Mouse (Mus musculus): ENCODE data around the gene Mapk7. TPM values are rescaled to one million over a fixed set of nuclear protein-coding genes. Genes with fewer than 3 reads are reported as not detected.

Mapk7 gene
- polyA plus RNA-seq, 1 experiment = 16.6 TPM

DNA sequence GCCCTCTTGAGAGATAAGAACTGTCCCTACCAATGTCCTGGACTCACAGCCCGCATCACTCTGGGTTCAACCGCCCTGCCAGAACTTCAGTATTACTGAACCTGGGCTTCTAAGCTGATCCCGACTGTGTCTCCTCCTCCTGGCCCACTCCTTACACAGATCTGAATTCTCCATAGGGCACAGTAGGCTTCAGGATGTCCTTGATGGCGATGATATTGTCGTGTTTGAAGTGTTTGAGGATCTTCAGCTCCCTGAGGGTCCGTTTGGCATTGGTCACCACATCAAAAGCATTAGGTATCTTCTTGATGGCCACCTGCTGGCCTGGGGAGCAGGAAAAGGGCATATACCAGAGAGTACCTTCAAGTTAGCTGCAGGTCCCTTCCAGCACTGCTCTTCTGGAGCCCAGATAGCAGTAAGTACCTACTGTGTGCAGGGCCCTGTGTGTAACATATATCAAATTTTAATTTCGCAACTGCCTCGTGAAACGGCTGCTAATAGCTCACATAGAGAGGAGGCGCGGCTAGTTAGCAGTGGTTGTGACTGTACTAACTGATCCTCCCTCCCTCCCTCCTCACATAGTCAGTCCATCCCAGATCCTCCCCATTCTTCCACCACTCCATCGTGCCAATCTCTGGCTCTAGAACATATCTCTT, 1.3 kb downstream of the Mapk7 start:
- 61% methylated on average over 12 of the region's 12 CpGs for WGBS
- H3K36me3 ChIP-seq (ENCODE audit: control insufficient read depth, insufficient read depth, low read length) = peaks cover 28% of the 10 kb centered on the region
- H3K4me1 ChIP-seq (ENCODE audit: control insufficient read depth, insufficient read depth, insufficient read length, low read length) = peaks cover 6% of the 10 kb centered on the region
- H3K27ac ChIP-seq (ENCODE audit: insufficient read depth, low read depth, low read length) = no peak overlapping the region
- H3K27me3 ChIP-seq (ENCODE audit: control insufficient read depth, insufficient read depth, low read length) = no peaks in the 10 kb centered on the region
- no peak for TF ChIP-seq CTCF (IDR thresholded peaks at IDR 0.05; ENCODE audit: extremely low read depth, insufficient read length, insufficient replicate concordance, low read depth, low read length)
- TF ChIP-seq POLR2A (IDR thresholded peaks at IDR 0.05; ENCODE audit: low read depth, low read length) = no peak
- H3K4me3 ChIP-seq (ENCODE audit: low read depth, low read length) = no peak overlapping the region

DNA sequence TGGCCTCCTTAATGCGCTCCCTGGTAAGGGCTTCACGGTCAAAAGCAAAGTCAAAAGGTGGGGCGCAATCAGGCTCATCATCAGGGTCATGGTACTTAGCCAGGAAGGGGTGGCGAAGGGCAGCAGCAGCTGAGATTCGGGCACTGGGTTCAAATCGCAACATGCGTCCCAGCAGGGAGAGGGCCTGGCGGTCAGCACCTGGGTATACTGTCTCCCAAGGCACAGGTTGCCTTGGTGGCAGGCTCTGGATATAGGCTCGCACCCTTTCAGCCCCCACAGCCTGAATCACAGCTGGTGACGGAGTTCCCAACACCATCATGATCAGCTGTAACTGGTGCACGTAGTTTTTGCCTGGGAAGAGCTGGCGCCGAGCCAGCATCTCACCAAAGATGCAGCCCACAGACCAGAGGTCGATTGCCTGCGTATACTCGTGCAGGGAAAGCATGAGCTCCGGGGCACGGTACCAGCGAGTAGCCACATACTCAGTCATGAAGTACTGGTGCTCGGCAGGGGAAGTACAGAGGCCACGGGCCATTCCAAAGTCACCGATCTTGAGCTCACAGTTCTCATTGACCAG, 3.2 kb downstream of the Mapk7 start:
- TF ChIP-seq CTCF (IDR thresholded peaks at IDR 0.05; ENCODE audit: extremely low read depth, insufficient read length, insufficient replicate concordance, low read depth, low read length) (no peak), POLR2A (IDR thresholded peaks at IDR 0.05; ENCODE audit: low read depth, low read length) (no peak)
- H3K27me3 ChIP-seq (ENCODE audit: control insufficient read depth, insufficient read depth, low read length) = no peaks in the 10 kb centered on the region
- no peak overlapping the region for H3K27ac ChIP-seq (ENCODE audit: insufficient read depth, low read depth, low read length)
- H3K4me1 ChIP-seq (ENCODE audit: control insufficient read depth, insufficient read depth, insufficient read length, low read length) = peaks cover 6% of the 10 kb centered on the region
- H3K36me3 ChIP-seq (ENCODE audit: control insufficient read depth, insufficient read depth, low read length) = peaks cover 28% of the 10 kb centered on the region
- 86% methylated on average over 22 of the region's 22 CpGs for WGBS
- H3K4me3 ChIP-seq (ENCODE audit: low read depth, low read length) = no peak overlapping the region

DNA sequence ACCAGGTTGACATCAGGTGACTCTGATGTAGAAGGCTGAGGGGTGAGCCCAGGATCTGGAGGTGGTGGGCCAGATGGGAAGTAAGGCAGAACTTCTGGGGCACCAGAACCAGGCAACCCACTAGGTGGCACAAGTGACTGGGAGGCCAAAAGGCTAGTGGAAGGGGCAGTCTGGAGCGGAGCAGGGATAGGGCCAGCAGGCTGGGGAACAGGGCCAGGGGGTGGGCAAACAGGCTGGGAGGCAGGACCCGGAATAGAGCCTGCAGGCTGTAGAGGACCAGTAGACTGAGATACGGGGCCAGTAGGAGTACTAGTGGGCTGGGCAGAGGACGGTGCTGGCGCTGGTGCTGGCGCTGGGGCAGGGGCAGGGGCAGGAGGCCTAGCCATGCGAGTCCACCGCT, 4.3 kb downstream of the Mapk7 start:
- Histone ChIP-seq H3K36me3 (ENCODE audit: control insufficient read depth, insufficient read depth, low read length) (peaks cover 28% of the 10 kb centered on the region), H3K4me3 (ENCODE audit: low read depth, low read length) (no peak overlapping the region), H3K4me1 (ENCODE audit: control insufficient read depth, insufficient read depth, insufficient read length, low read length) (peaks cover 6% of the 10 kb centered on the region), H3K27me3 (ENCODE audit: control insufficient read depth, insufficient read depth, low read length) (no peaks in the 10 kb centered on the region), H3K27ac (ENCODE audit: insufficient read depth, low read depth, low read length) (no peak overlapping the region)
- WGBS = 94% methylated on average over 8 of the region's 8 CpGs
- TF ChIP-seq CTCF (IDR thresholded peaks at IDR 0.05; ENCODE audit: extremely low read depth, insufficient read length, insufficient replicate concordance, low read depth, low read length) = no peak
- no peak for TF ChIP-seq POLR2A (IDR thresholded peaks at IDR 0.05; ENCODE audit: low read depth, low read length)

DNA sequence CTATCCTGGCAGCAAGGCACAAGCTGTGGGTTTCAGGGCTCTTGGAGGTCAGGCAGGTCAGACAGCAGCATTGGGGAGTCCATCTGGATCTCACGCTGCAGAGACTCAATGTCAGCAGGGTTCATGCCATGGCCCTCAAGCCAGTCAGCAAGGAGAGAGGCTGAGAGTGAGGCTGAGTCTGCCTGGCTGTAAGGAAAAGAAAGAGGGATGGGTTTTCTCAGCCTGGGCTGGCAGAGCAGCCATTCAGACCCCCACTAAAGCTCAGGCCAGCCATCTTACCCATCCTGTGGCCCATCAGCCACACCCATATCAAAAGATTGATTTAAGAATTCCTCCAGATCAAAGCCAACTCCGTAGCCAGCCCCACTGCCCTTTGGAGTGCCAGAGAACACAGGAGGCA, 5.1 kb downstream of the Mapk7 start:
- Histone ChIP-seq H3K4me3 (ENCODE audit: low read depth, low read length) (no peak overlapping the region), H3K27me3 (ENCODE audit: control insufficient read depth, insufficient read depth, low read length) (no peaks in the 10 kb centered on the region), H3K4me1 (ENCODE audit: control insufficient read depth, insufficient read depth, insufficient read length, low read length) (peaks cover 6% of the 10 kb centered on the region), H3K36me3 (ENCODE audit: control insufficient read depth, insufficient read depth, low read length) (peaks cover 28% of the 10 kb centered on the region), H3K27ac (ENCODE audit: insufficient read depth, low read depth, low read length) (no peak overlapping the region)
- TF ChIP-seq POLR2A (IDR thresholded peaks at IDR 0.05; ENCODE audit: low read depth, low read length) (no peak), CTCF (IDR thresholded peaks at IDR 0.05; ENCODE audit: extremely low read depth, insufficient read length, insufficient replicate concordance, low read depth, low read length) (no peak)
- WGBS = 86% methylated on average over 2 of the region's 2 CpGs

DNA sequence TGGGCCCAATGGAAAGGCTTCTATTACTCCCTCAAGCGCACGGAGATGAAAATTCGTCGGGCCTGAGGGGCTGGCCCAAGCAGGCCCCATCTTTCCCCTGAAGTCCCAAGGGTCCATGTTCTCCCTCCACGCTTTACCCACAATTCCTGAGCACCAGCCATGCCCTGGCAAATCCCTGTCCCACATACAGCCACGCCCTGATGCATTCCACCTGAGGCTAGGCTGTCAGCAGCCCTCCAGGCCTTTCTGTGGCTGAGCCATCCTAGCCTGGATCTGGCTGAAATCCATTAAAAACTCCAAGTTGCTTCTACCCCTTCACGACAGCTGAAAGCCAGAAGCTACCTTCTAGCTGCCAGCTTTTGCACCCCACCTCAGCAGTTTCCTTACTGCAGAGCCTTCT, 6.3 kb downstream of the Mapk7 start:
- Histone ChIP-seq H3K27ac (ENCODE audit: insufficient read depth, low read depth, low read length) (no peak overlapping the region), H3K36me3 (ENCODE audit: control insufficient read depth, insufficient read depth, low read length) (peaks cover 28% of the 10 kb centered on the region), H3K4me3 (ENCODE audit: low read depth, low read length) (no peak overlapping the region), H3K4me1 (ENCODE audit: control insufficient read depth, insufficient read depth, insufficient read length, low read length) (peaks cover under 1% of the 10 kb centered on the region), H3K27me3 (ENCODE audit: control insufficient read depth, insufficient read depth, low read length) (no peaks in the 10 kb centered on the region)
- TF ChIP-seq POLR2A (IDR thresholded peaks at IDR 0.05; ENCODE audit: low read depth, low read length) = no peak
- TF ChIP-seq CTCF (IDR thresholded peaks at IDR 0.05; ENCODE audit: extremely low read depth, insufficient read length, insufficient replicate concordance, low read depth, low read length) = no peak
- 88% methylated on average over 7 of the region's 7 CpGs for WGBS

DNA sequence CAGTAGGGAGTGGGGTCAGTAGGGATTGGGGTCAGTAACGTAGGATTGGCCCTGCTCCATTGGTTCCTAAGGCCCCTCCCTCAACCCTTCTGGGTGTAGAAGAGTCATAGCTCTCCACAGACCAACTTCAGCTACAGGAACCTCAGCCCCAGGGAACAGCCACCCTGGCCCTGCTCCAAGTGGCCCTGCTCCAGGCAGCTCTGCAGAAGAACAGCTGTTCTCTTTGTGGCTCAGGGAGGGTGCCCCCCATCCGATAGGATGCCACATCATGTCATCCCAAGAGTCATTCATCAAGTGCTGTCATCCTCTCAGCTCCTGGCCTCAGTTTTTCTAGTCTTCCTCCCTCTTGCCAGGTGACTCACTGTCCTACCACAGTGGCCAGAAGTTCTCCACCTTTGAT, 6.8 kb downstream of the Mapk7 start:
- TF ChIP-seq POLR2A (IDR thresholded peaks at IDR 0.05; ENCODE audit: low read depth, low read length) (no peak), CTCF (IDR thresholded peaks at IDR 0.05; ENCODE audit: extremely low read depth, insufficient read length, insufficient replicate concordance, low read depth, low read length) (no peak)
- Histone ChIP-seq H3K4me1 (ENCODE audit: control insufficient read depth, insufficient read depth, insufficient read length, low read length) (no peaks in the 10 kb centered on the region; the same call in 1 of the 2 replicates), H3K27ac (ENCODE audit: insufficient read depth, low read depth, low read length) (no peak overlapping the region), H3K36me3 (ENCODE audit: control insufficient read depth, insufficient read depth, low read length) (peaks cover 28% of the 10 kb centered on the region), H3K4me3 (ENCODE audit: low read depth, low read length) (no peak overlapping the region), H3K27me3 (ENCODE audit: control insufficient read depth, insufficient read depth, low read length) (no peaks in the 10 kb centered on the region)
- WGBS = 39% methylated on average over 2 of the region's 2 CpGs

DNA sequence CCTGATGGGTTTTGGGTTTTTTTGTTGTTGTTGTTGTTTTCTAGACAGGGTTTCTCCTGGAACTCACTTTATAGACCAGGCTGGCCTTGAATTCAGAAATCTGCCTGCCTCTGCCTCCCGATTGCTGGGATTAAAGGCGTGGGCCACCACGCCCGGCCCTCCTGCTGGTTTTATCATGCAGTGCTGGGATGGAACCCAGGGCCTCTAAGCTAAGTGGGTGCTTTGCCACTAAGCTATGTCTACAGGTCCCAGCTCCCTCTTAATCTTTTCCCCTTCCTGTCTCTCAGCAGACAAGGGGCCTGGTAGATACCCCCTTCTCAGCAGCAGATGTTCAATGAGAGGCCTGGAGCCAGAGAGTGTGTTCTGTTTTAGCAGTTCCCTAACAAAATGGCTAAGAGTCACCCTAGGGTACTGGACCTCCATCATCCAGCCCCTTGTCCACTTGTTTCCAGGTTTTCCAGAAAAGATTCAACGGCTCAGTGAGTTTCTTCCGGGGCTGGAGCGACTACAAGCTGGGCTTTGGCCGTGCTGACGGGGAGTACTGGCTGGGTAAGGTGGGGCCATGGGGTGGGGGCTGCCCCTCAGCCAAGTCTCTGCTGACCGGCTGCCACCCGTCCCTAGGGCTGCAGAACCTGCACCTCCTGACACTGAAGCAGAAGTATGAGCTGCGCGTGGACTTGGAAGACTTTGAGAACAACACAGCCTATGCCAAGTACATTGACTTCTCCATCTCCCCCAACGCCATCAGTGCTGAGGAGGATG, 7.6 kb downstream of the Mapk7 start:
- TF ChIP-seq CTCF (IDR thresholded peaks at IDR 0.05; ENCODE audit: extremely low read depth, insufficient read length, insufficient replicate concordance, low read depth, low read length) (no peak), POLR2A (IDR thresholded peaks at IDR 0.05; ENCODE audit: low read depth, low read length) (no peak)

More for the DNA sequence above, 7.6 kb downstream of the Mapk7 start:
- Histone ChIP-seq H3K4me3 (ENCODE audit: low read depth, low read length) (no peak overlapping the region), H3K36me3 (ENCODE audit: control insufficient read depth, insufficient read depth, low read length) (peaks cover 28% of the 10 kb centered on the region), H3K27me3 (ENCODE audit: control insufficient read depth, insufficient read depth, low read length) (no peaks in the 10 kb centered on the region), H3K27ac (ENCODE audit: insufficient read depth, low read depth, low read length) (no peak overlapping the region), H3K4me1 (ENCODE audit: control insufficient read depth, insufficient read depth, insufficient read length, low read length) (no peaks in the 10 kb centered on the region; the same call in 1 of the 2 replicates)
- WGBS = 83% methylated on average over 14 of the region's 14 CpGs

Data from small intestine, adult 2 months (tissue).